ENCODE assay signal across 18 mouse cellular contexts in genomic region chr15:17357083-17357774, GRCm38 (mm10).
DNase-seq lines count a peak whose midpoint lies in the region; ATAC-seq and TF ChIP-seq lines count a peak whose summit lies in the region.
"Had no signal": no experiment of that assay in that cellular context is flagged by ENCODE, and none has a peak within 500 bp of the region (broad histone marks: within the 10 kb centered on the region; RNA-seq: fewer than 3 reads in every experiment).

No protein-coding gene starts in this region.

- no peak overlapping the region for H3K4me3 ChIP-seq in forebrain, embryonic 11.5 days (ENCODE audit: low read depth, low read length)
- no peak overlapping the region for H3K4me3 ChIP-seq in forebrain, embryonic 10.5 days
- no peak overlapping the region for H3K4me3 ChIP-seq in forebrain, embryonic 13.5 days
- no peak overlapping the region for H3K4me3 ChIP-seq in midbrain, embryonic 12.5 days
- no peak overlapping the region for H3K4me3 ChIP-seq in intestine, embryonic 15.5 days (replicated peaks)
- H3K4me3 ChIP-seq in liver, embryonic 11.5 days (ENCODE audit: low read depth, low read length) = no peak overlapping the region
- H3K4me3 ChIP-seq: embryonic facial prominence, embryonic 13.5 days; limb, embryonic 10.5 days; liver, embryonic 12.5 days had no signal

- no peak overlapping the region for H3K9ac ChIP-seq in forebrain, embryonic 11.5 days (ENCODE audit: low read length)
- no peak overlapping the region for H3K9ac ChIP-seq in forebrain, embryonic 13.5 days
- no peak overlapping the region for H3K9ac ChIP-seq in midbrain, embryonic 12.5 days (replicated peaks)
- H3K9ac ChIP-seq in intestine, embryonic 15.5 days = no peak overlapping the region
- H3K9ac ChIP-seq in liver, embryonic 11.5 days (ENCODE audit: low read depth, low read length) = no peak overlapping the region
- H3K9ac ChIP-seq: embryonic facial prominence, embryonic 13.5 days; liver, embryonic 12.5 days; lung, embryonic 14.5 days had no signal

- DNase-seq in forebrain, embryonic 11.5 days (ENCODE audit: low spot score) = no peak
- DNase-seq in forebrain, embryonic 10.5 days (ENCODE audit: extremely low spot score, low spot score) = no peak
- peak; percentile 72 for DNase-seq in brain, embryonic 14.5 days (ENCODE audit: low read depth)
- no peak for DNase-seq in liver, embryonic 11.5 days (ENCODE audit: low spot score)
- DNase-seq: adrenal gland, postnatal 25 days; heart, postnatal 14 days; lung, embryonic 14.5 days; retina, postnatal 1 day; thymus, postnatal 4 days had no signal

- H3K27me3 ChIP-seq in forebrain, embryonic 11.5 days (ENCODE audit: control insufficient read depth, insufficient read depth, low read length) = no peaks in the 10 kb centered on the region
- no peaks in the 10 kb centered on the region for H3K27me3 ChIP-seq in forebrain, embryonic 10.5 days (ENCODE audit: poor library complexity, severe bottlenecking)
- H3K27me3 ChIP-seq in forebrain, embryonic 13.5 days = no peaks in the 10 kb centered on the region
- H3K27me3 ChIP-seq in midbrain, embryonic 12.5 days = no peaks in the 10 kb centered on the region
- no peaks in the 10 kb centered on the region for H3K27me3 ChIP-seq in intestine, embryonic 15.5 days (replicated peaks)
- H3K27me3 ChIP-seq in liver, embryonic 11.5 days (replicated peaks; ENCODE audit: control insufficient read depth, insufficient read depth, low read length) = no peaks in the 10 kb centered on the region
- H3K27me3 ChIP-seq: embryonic facial prominence, embryonic 13.5 days; liver, embryonic 12.5 days had no signal

- H3K4me1 ChIP-seq in forebrain, embryonic 11.5 days (replicated peaks; ENCODE audit: control insufficient read depth, insufficient read depth, low read length) = no peaks in the 10 kb centered on the region
- 0 out of 2 replicates have a peak, but pooled peaks cover 4% of the 10 kb centered on the region for H3K4me1 ChIP-seq in forebrain, embryonic 10.5 days
- no peaks in the 10 kb centered on the region for H3K4me1 ChIP-seq in forebrain, embryonic 13.5 days
- H3K4me1 ChIP-seq in midbrain, embryonic 12.5 days = no peaks in the 10 kb centered on the region
- no peaks in the 10 kb centered on the region for H3K4me1 ChIP-seq in intestine, embryonic 15.5 days (replicated peaks)
- H3K4me1 ChIP-seq in liver, embryonic 11.5 days (replicated peaks; ENCODE audit: control insufficient read depth, insufficient read depth, low read length) = no peaks in the 10 kb centered on the region
- H3K4me1 ChIP-seq: embryonic facial prominence, embryonic 13.5 days; limb, embryonic 10.5 days; liver, embryonic 12.5 days had no signal

- 71% methylated on average over 2 of the region's 2 CpGs for WGBS in forebrain, embryonic 11.5 days
- WGBS in forebrain, embryonic 10.5 days = 81% methylated on average over 2 of the region's 2 CpGs
- WGBS in forebrain, embryonic 13.5 days = 57% methylated on average over 2 of the region's 2 CpGs
- whole genome bisulfite sequencing in midbrain, embryonic 12.5 days = 40% methylated on average over 2 of the region's 2 CpGs
- WGBS in intestine, embryonic 15.5 days = 77% methylated on average over 2 of the region's 2 CpGs
- WGBS in liver, embryonic 11.5 days = 70% methylated on average over 2 of the region's 2 CpGs

- H3K4me2 ChIP-seq in forebrain, embryonic 11.5 days (ENCODE audit: low read depth, low read length, severe bottlenecking) = no peak overlapping the region
- H3K4me2 ChIP-seq in forebrain, embryonic 13.5 days = no peak overlapping the region
- no peak overlapping the region for H3K4me2 ChIP-seq in midbrain, embryonic 12.5 days (replicated peaks)
- no peak overlapping the region for H3K4me2 ChIP-seq in intestine, embryonic 15.5 days (replicated peaks)
- no peak overlapping the region for H3K4me2 ChIP-seq in liver, embryonic 11.5 days
- H3K4me2 ChIP-seq: embryonic facial prominence, embryonic 13.5 days; heart, embryonic 11.5 days; liver, embryonic 12.5 days; lung, embryonic 14.5 days had no signal

- peak; percentile 61; the same call in 1 of the 2 replicates for ATAC-seq in forebrain, embryonic 11.5 days (replicated peaks; ENCODE audit: low FRiP score)
- peak; percentile 81 for ATAC-seq in forebrain, embryonic 13.5 days
- ATAC-seq in midbrain, embryonic 12.5 days (ENCODE audit: low FRiP score, low read depth) = peak; percentile 84
- ATAC-seq in intestine, embryonic 15.5 days = no peak
- no peak for ATAC-seq in liver, embryonic 11.5 days (replicated peaks; ENCODE audit: low FRiP score)
- ATAC-seq: liver, embryonic 12.5 days had no signal

- no peak for TF ChIP-seq POLR2A in brain, embryonic 14.5 days (IDR thresholded peaks at IDR 0.05; ENCODE audit: borderline replicate concordance, extremely low read depth, insufficient read depth, insufficient read length, poor library complexity, severe bottlenecking)

- H3K9me3 ChIP-seq in forebrain, embryonic 11.5 days (ENCODE audit: control insufficient read depth, low read length) = no peaks in the 10 kb centered on the region
- H3K9me3 ChIP-seq in forebrain, embryonic 10.5 days = peaks cover 3% of the 10 kb centered on the region; the same call in 1 of the 2 replicates
- no peaks in the 10 kb centered on the region for H3K9me3 ChIP-seq in forebrain, embryonic 13.5 days (replicated peaks)
- no peaks in the 10 kb centered on the region for H3K9me3 ChIP-seq in midbrain, embryonic 12.5 days
- H3K9me3 ChIP-seq in intestine, embryonic 15.5 days = no peaks in the 10 kb centered on the region
- H3K9me3 ChIP-seq in liver, embryonic 11.5 days (ENCODE audit: control insufficient read depth, low read length) = no peaks in the 10 kb centered on the region
- H3K9me3 ChIP-seq: embryonic facial prominence, embryonic 13.5 days; limb, embryonic 10.5 days; liver, embryonic 12.5 days had no signal

- H3K27ac ChIP-seq in forebrain, embryonic 11.5 days (ENCODE audit: low read depth, low read length) = no peak overlapping the region
- H3K27ac ChIP-seq in forebrain, embryonic 10.5 days = no peak overlapping the region
- H3K27ac ChIP-seq in forebrain, embryonic 13.5 days = no peak overlapping the region
- no peak overlapping the region for H3K27ac ChIP-seq in midbrain, embryonic 12.5 days (replicated peaks)
- no peak overlapping the region for H3K27ac ChIP-seq in intestine, embryonic 15.5 days
- H3K27ac ChIP-seq in liver, embryonic 11.5 days (ENCODE audit: low read depth, low read length) = no peak overlapping the region
- H3K27ac ChIP-seq: embryonic facial prominence, embryonic 13.5 days; kidney, postnatal 0 days; limb, embryonic 10.5 days; liver, embryonic 12.5 days; macrophage had no signal

- no peaks in the 10 kb centered on the region for H3K36me3 ChIP-seq in forebrain, embryonic 11.5 days (ENCODE audit: control insufficient read depth, insufficient read depth, low read length)
- H3K36me3 ChIP-seq in forebrain, embryonic 10.5 days (replicated peaks) = no peaks in the 10 kb centered on the region
- H3K36me3 ChIP-seq in forebrain, embryonic 13.5 days (ENCODE audit: poor library complexity, severe bottlenecking) = no peaks in the 10 kb centered on the region
- no peaks in the 10 kb centered on the region for H3K36me3 ChIP-seq in midbrain, embryonic 12.5 days
- no peaks in the 10 kb centered on the region for H3K36me3 ChIP-seq in intestine, embryonic 15.5 days
- no peaks in the 10 kb centered on the region for H3K36me3 ChIP-seq in liver, embryonic 11.5 days (ENCODE audit: control insufficient read depth, insufficient read depth, low read length)
- H3K36me3 ChIP-seq: embryonic facial prominence, embryonic 13.5 days; limb, embryonic 10.5 days; liver, embryonic 12.5 days had no signal

- TF ChIP-seq CTCF in brain, embryonic 14.5 days (IDR thresholded peaks at IDR 0.05; ENCODE audit: borderline replicate concordance, extremely low read depth, insufficient read depth, insufficient read length) = no peak

Comparison
In these comparisons a context has a peak if more than half of its experiments do, and no peak if none do; other contexts are left out.
1. ATAC-seq: peak in forebrain, embryonic 11.5 days (single experiment), forebrain, embryonic 13.5 days (single experiment) and midbrain, embryonic 12.5 days (single experiment); none in intestine, embryonic 15.5 days (single experiment) and liver, embryonic 11.5 days (single experiment).